Comparison of ENCODE assay signal across 8 mouse cellular contexts in genomic region chr11:121673629-121674028, GRCm38 (mm10). TPM values are rescaled to one million over a fixed set of nuclear protein-coding genes. Genes with fewer than 3 reads are reported as not detected.
A peak's percentile ranks its signal among the peaks of the same experiment; 100 is the strongest.
DNase-seq lines count a peak whose midpoint lies in the region; ATAC-seq and TF ChIP-seq lines count a peak whose summit lies in the region.

No protein-coding gene starts in this region.

- H3K9me3 ChIP-seq in heart, embryonic 15.5 days (replicated peaks): no peaks in the 10 kb centered on the region
- H3K9me3 ChIP-seq in forebrain, postnatal 0 days (ENCODE audit: low read length): no peaks in the 10 kb centered on the region

- intact Hi-C loops in heart, postnatal 25 days (cut with DNase I): loop anchor here (2.0 kb wide), 1 partner anchor 29 kb away; no protein-coding TSS in a partner anchor

- WGBS in heart, embryonic 15.5 days: 72% methylated on average over 7 of the region's 7 CpGs
- 69% methylated on average over 7 of the region's 7 CpGs for WGBS in forebrain, postnatal 0 days
- 61% methylated on average over 7 of the region's 7 CpGs for WGBS in macrophage (ENCODE audit: missing documents)

- no peaks in the 10 kb centered on the region for H3K27me3 ChIP-seq in heart, embryonic 15.5 days
- no peaks in the 10 kb centered on the region for H3K27me3 ChIP-seq in forebrain, postnatal 0 days (ENCODE audit: insufficient read depth, low read length)

- peak overlapping the region; percentile 75 for H3K4me3 ChIP-seq in heart, embryonic 15.5 days
- H3K4me3 ChIP-seq in forebrain, postnatal 0 days (ENCODE audit: low read depth, low read length): peak overlapping the region; percentile 67
- H3K4me3 ChIP-seq in macrophage (ENCODE audit: inconsistent target): peak overlapping the region; percentile 14; the same call in 1 of the 2 replicates

- peak overlapping the region; percentile 76 for H3K4me2 ChIP-seq in heart, embryonic 15.5 days
- H3K4me2 ChIP-seq in forebrain, postnatal 0 days (ENCODE audit: low read depth): peak overlapping the region; percentile 64

- H3K79me2 ChIP-seq in macrophage (ENCODE audit: inconsistent target): no peaks in the 10 kb centered on the region; the same call in 1 of the 2 replicates

- peaks cover 4% of the 10 kb centered on the region for H3K36me3 ChIP-seq in heart, embryonic 15.5 days
- 0 out of 2 replicates have a peak, but pooled peaks cover 4% of the 10 kb centered on the region for H3K36me3 ChIP-seq in forebrain, postnatal 0 days (ENCODE audit: insufficient read depth)
- 0 out of 2 replicates have a peak, but pooled peaks cover 5% of the 10 kb centered on the region for H3K36me3 ChIP-seq in macrophage (ENCODE audit: inconsistent target)

- peaks cover 12% of the 10 kb centered on the region for H3K4me1 ChIP-seq in heart, embryonic 15.5 days (replicated peaks)
- H3K4me1 ChIP-seq in forebrain, postnatal 0 days (ENCODE audit: insufficient read depth): peaks cover 6% of the 10 kb centered on the region; the same call in 1 of the 2 replicates

- peak overlapping the region; percentile 92 for H3K27ac ChIP-seq in heart, embryonic 15.5 days
- H3K27ac ChIP-seq in forebrain, postnatal 0 days (ENCODE audit: low read depth, low read length): peak overlapping the region; percentile 92
- peak overlapping the region; percentile 86 for H3K27ac ChIP-seq in macrophage

- ATAC-seq in heart, embryonic 15.5 days (replicated peaks; ENCODE audit: insufficient number of reproducible peaks, insufficient read depth, low FRiP score, low read depth): no peak
- no peak; the same call in 1 of the 2 replicates for ATAC-seq in forebrain, postnatal 0 days
- no peak for ATAC-seq in activated CD4-positive, CD25-positive, alpha-beta regulatory T cell, adult 4 months

- no peak for TF ChIP-seq CTCF in forebrain, postnatal 0 days (IDR thresholded peaks at IDR 0.05; ENCODE audit: low read depth)

- peak overlapping the region; percentile 51 for H3K9ac ChIP-seq in heart, embryonic 15.5 days
- H3K9ac ChIP-seq in forebrain, postnatal 0 days: peak overlapping the region; percentile 70

- no peak for DNase-seq in heart, postnatal 25 days (ENCODE audit: low spot score)
- DNase-seq in MN1 (ENCODE audit: low spot score): peak; percentile 66
- DNase-seq in forebrain, postnatal 0 days: no peak
- no peak for DNase-seq in right cerebral cortex, adult 18-20 months
- no peak for DNase-seq in spleen, postnatal 36 days (ENCODE audit: low spot score in 2 of 2)

RNA-seq across cellular contexts. Expression of gene B3gntl1, which starts 0.7 kb away (rescaled TPM):
- polyA plus RNA-seq in heart, embryonic 15.5 days (2015; fragmentation: Nextera tagmentation; extraction: Ambion mirVana): 5.4 and 6.6 TPM in 2 replicates
- total RNA-seq in heart, postnatal 25 days (2021): 1 to 10 TPM; 3.6 to 4.6 TPM
- 9.3 and 11.0 TPM in 2 replicates for total RNA-seq in forebrain, postnatal 0 days (2014; rRNA removed)
- polyA plus RNA-seq in forebrain, postnatal 0 days (2015; fragmentation: Nextera tagmentation; extraction: Ambion mirVana): 5.1 and 6.1 TPM in 2 replicates
- 10 to 100 TPM in 22 of 26 experiments, 1 to 10 TPM in 4; 1.8 to 34.8 (median 24.6) TPM for total RNA-seq in macrophage (2018; cell fraction: chromatin; rRNA removed)
- 1 to 10 TPM in 24 of 26 experiments, under 1 TPM in 2; 0.62 to 3.8 (median 2.2) TPM for total RNA-seq in macrophage (2018; cell fraction: cytosol; rRNA removed)
- 10 to 100 TPM in 16 of 26 experiments, 1 to 10 TPM in 10; 2.5 to 22.5 (median 12.6) TPM for total RNA-seq in macrophage (2018; cell fraction: nucleus; rRNA removed)
- polyA plus RNA-seq in macrophage (2018): 2.3 to 3.5 TPM (median 2.8 TPM) in 3 replicates
- polyA plus RNA-seq in activated CD4-positive, CD25-positive, alpha-beta regulatory T cell, adult 4 months (2017; shearing (Covaris generic)): 10 to 100 TPM in 1 of 2 experiments, 1 to 10 TPM in 1; 8.4 to 11.3 TPM

RNA-seq across cellular contexts. Expression of gene Metrnl, which starts 27.7 kb away (rescaled TPM):
- polyA plus RNA-seq in heart, embryonic 15.5 days (2015; fragmentation: Nextera tagmentation; extraction: Ambion mirVana): 19.5 and 25.5 TPM in 2 replicates
- total RNA-seq in heart, postnatal 25 days (2021): 10 to 100 TPM; 21.8 to 22.0 TPM
- 9.6 and 13.3 TPM in 2 replicates for total RNA-seq in forebrain, postnatal 0 days (2014; rRNA removed)
- 8.2 and 9.3 TPM in 2 replicates for polyA plus RNA-seq in forebrain, postnatal 0 days (2015; fragmentation: Nextera tagmentation; extraction: Ambion mirVana)
- total RNA-seq in macrophage (2018; cell fraction: chromatin; rRNA removed): 100 to 1,000 TPM in 20 of 26 experiments, 10 to 100 TPM in 6; 43.4 to 244 (median 138) TPM
- total RNA-seq in macrophage (2018; cell fraction: cytosol; rRNA removed): 100 to 1,000 TPM; 176 to 352 (median 243) TPM
- 100 to 1,000 TPM; 107 to 327 (median 236) TPM for total RNA-seq in macrophage (2018; cell fraction: nucleus; rRNA removed)
- 161 to 284 TPM (median 167 TPM) in 3 replicates for polyA plus RNA-seq in macrophage (2018)
- polyA plus RNA-seq in activated CD4-positive, CD25-positive, alpha-beta regulatory T cell, adult 4 months (2017; shearing (Covaris generic)): 1 to 10 TPM in 1 of 2 experiments, under 1 TPM in 1; 0.60 to 1.1 TPM

Comparison
In these comparisons a context has a peak if more than half of its experiments do, and no peak if none do; other contexts are left out.
1. H3K4me3 ChIP-seq: peak in every context shown above with its lines; median percentile 75 in heart, embryonic 15.5 days; 67 in forebrain, postnatal 0 days; 14 in macrophage.